Mouse (Mus musculus) stomach, postnatal 0 days (tissue): ENCODE data around the gene Nktr. TPM values are rescaled to one million over a fixed set of nuclear protein-coding genes. Genes with fewer than 3 reads are reported as not detected.

Source experiments
- ATAC-seq: fragments of 200-750 bp; cut with Nextera tagmentation; 2 replicates; pipeline ENCODE4 v1.8.0; 2017; ENCODE audit not compliant: low FRiP score, low TSS enrichment
- DNase-seq: peaks from one replicate; pipeline ENCODE4 v3.0.0-alpha.2; 2016; ENCODE audit warnings: low spot score
- H3K27ac ChIP-seq: fragments of 300-500 bp; sonication (generic); replicated peaks from 2 replicates; pipeline ENCODE4 v1.5.1; 2014; ENCODE audit warnings: mild to moderate bottlenecking, control low read depth
- H3K27me3 ChIP-seq: fragments of 300-500 bp; sonication (generic); 2 replicates; pipeline ENCODE4 v1.6.1; 2014; ENCODE audit warnings: low read length; ENCODE audit not compliant: control insufficient read depth, insufficient read depth
- H3K36me3 ChIP-seq: fragments of 300-500 bp; sonication (generic); 2 replicates; pipeline ENCODE4 v1.6.1; 2014; ENCODE audit warnings: low read length, mixed read lengths; ENCODE audit not compliant: control insufficient read depth, insufficient read depth
- H3K4me1 ChIP-seq: fragments of 300-500 bp; sonication (generic); replicated peaks from 2 replicates; pipeline ENCODE4 v1.6.1; 2014; ENCODE audit warnings: antibody characterized with exemption; ENCODE audit not compliant: control insufficient read depth, insufficient read depth
- H3K4me2 ChIP-seq: fragments of 300-500 bp; sonication (generic); replicated peaks from 2 replicates; pipeline ENCODE4 v1.6.1; 2014; ENCODE audit warnings: low read depth, mild to moderate bottlenecking, control low read depth, moderate library complexity
- H3K4me3 ChIP-seq: fragments of 300-500 bp; sonication (generic); 2 replicates; pipeline ENCODE4 v1.5.1; 2014; ENCODE audit warnings: low read depth, low read length, control low read depth
- H3K9ac ChIP-seq: fragments of 300-500 bp; sonication (generic); 2 replicates; pipeline ENCODE4 v1.6.1; 2014; ENCODE audit warnings: mild to moderate bottlenecking, low read length, control low read depth, mixed read lengths
- H3K9me3 ChIP-seq: fragments of 300-500 bp; sonication (generic); 2 replicates; pipeline ENCODE4 v1.6.1; 2016; ENCODE audit warnings: low read length; ENCODE audit not compliant: control insufficient read depth
- CTCF ChIP-seq: IDR thresholded peaks from 2 replicates; pipeline ENCODE4 v1.5.1; 2016; ENCODE audit warnings: antibody characterized with exemption, low read depth, mild to moderate bottlenecking, moderate library complexity
- EP300 ChIP-seq: optimal IDR thresholded peaks from 2 replicates; pipeline ENCODE3; 2016; ENCODE audit warnings: antibody characterized with exemption
- WGBS: fragments of 180-500 bp; shearing (Covaris S2); extraction: QIAGEN DNeasy Blood & Tissue Kit; methylation state at CpG from one replicate; pipeline ENCODE4 v1.1.7; 2014; 5-methylcytosine and 5-hydroxymethylcytosine counted together
- polyA plus RNA-seq: library from polyadenylated mRNA; unstranded; fragments of >200 nt; fragmentation: Nextera tagmentation; extraction: Ambion mirVana; gene quantifications from 2 replicates; pipeline ENCODE4 v1.2.1, GENCODE M21; 2015

Nktr gene
- polyA plus RNA-seq, 1 experiment from 2014 or later, result 32.0 TPM

DNA sequence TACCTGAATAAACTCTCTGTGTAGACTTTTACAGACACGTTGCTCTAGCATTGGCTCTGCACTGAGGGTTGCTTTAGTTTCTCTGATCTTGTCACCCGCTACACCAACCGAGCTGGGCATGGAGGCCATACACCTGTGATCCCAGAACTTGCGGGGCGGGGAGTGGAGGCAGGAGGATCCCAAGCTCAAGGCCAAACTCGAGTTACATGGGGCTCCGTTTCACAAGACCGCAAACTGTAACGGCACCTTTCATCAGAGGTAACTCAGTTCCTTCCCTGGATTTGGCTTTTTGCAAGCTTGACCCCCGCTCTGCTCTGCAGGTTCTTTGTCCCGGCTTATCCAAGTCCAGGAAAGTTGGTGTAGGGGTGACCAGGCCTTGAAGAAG, 14.7 kb upstream of the Nktr start:
- DNase-seq (no peak), ATAC-seq (no peak)
- 37% methylated on average over 11 of the region's 11 CpGs for WGBS
- peak overlapping the region; percentile 81 for H3K4me3 ChIP-seq
- no peak for TF ChIP-seq EP300
- no peak for TF ChIP-seq CTCF
- peak overlapping the region; percentile 80 for H3K4me2 ChIP-seq
- H3K4me1 ChIP-seq, result peaks cover 4% of the 10 kb centered on the region
- H3K27me3 ChIP-seq, result no peaks in the 10 kb centered on the region
- no peaks in the 10 kb centered on the region for H3K36me3 ChIP-seq
- H3K9me3 ChIP-seq, result no peaks in the 10 kb centered on the region
- H3K9ac ChIP-seq, result peak overlapping the region; percentile 74
- peak overlapping the region; percentile 87; the same call in 1 of the 2 replicates for H3K27ac ChIP-seq

DNA sequence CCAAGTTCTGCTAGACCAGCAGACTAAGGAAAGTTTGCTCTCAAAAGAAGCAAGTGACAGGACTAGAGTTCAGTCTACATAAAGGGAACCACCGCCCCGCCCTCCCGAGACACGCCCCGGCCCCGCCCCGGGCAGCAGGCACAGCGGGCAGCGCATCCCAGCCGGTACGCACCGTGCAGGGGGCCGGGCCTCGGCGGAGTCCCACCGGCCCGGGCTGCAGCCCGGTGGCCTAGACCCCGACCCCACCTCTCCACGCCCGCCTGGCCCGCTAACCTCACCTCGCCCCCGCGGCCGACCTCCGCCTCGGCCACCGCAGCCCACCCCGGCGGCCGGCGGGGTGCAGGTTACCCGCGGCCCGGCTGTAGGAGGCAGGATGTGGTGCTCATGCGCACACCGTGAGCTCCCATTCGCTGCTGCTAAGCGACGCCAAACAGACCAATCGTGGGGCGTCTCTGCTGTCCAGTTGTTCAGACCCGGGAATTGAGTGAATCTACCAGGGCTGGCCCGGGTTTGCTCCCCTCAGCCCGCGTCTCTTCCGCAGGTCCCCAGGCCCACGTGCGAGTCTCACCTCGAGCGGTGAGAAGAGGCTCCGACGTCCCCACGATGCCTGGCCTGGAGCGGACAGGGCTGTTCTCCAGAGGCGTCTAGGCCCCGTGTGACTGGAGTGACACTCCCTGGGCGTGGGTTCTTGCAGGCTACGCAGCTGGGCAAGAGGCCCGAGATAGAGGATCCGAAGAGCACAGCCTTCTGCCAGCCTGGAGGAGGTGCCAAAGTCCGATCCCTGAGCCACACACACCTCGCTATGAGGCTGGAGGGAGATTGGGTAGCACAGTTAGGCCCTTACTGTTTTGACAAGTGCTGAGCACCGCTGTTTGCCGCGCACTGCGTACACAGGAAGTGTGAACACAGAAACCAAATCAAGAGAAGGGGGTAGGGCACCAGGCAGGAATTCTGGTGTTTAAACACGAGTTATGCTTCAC, 14.0 kb upstream of the Nktr start, which contains the start of gene Sec22c:
Gene Sec22c (minus strand): TSS at position 845 of the 980 bp plus-strand sequence.
- TF ChIP-seq EP300 (no peak), CTCF (peak; percentile 32; the same call in 1 of the 2 replicates)
- Histone ChIP-seq H3K4me3 (peak within 1 kb of the TSS; percentile 81), H3K27me3 (no peaks in the 10 kb centered on the region), H3K4me2 (peak within 1 kb of the TSS; percentile 80), H3K27ac (peak within 1 kb of the TSS; percentile 87), H3K9me3 (no peaks in the 10 kb centered on the region), H3K9ac (peak within 1 kb of the TSS; percentile 74), H3K36me3 (no peaks in the 10 kb centered on the region), H3K4me1 (peaks cover 6% of the 10 kb centered on the region)
- ATAC-seq (peak; percentile 95), DNase-seq (peak; percentile 92)
- 1% methylated on average over 63 of the region's 69 CpGs for WGBS

DNA sequence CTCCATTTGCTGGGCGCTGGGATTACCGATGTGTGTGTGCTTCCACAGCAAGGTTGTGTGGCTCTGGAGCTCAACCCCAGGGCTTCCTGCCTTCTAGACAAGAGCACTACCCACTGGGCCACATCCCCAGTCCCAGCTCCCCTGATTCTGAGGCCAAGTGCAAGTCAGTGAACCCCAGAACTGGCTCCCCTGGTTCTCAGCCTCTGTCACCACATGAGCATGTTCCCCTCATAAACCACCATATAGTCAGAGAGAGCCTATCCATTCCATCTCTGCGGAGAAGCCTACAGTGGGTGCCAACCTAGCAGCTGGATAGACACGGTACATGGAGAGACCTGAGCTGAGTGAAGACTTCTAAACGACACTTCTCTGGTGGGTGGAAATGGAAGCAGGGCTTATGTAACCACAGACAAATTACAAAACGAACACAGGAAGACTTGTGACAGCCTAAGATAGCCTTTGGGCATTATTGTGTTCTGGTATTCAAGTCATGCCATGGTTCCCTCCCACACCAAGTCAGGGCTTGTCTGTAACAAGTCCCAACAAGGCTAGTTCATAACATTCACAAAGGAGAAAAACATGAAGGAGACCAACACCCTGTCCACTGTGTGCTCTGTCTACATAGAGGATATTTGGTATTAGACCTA, 12.8 kb upstream of the Nktr start:
- Histone ChIP-seq H3K9me3 (no peaks in the 10 kb centered on the region), H3K9ac (no peak overlapping the region), H3K36me3 (no peaks in the 10 kb centered on the region), H3K4me1 (peaks cover 6% of the 10 kb centered on the region), H3K27me3 (no peaks in the 10 kb centered on the region), H3K4me3 (no peak overlapping the region), H3K27ac (no peak overlapping the region), H3K4me2 (no peak overlapping the region)
- DNase-seq, result peak; percentile 7
- no peak for ATAC-seq
- TF ChIP-seq CTCF (no peak), EP300 (no peak)
- WGBS, result 77% methylated on average over 6 of the region's 6 CpGs

DNA sequence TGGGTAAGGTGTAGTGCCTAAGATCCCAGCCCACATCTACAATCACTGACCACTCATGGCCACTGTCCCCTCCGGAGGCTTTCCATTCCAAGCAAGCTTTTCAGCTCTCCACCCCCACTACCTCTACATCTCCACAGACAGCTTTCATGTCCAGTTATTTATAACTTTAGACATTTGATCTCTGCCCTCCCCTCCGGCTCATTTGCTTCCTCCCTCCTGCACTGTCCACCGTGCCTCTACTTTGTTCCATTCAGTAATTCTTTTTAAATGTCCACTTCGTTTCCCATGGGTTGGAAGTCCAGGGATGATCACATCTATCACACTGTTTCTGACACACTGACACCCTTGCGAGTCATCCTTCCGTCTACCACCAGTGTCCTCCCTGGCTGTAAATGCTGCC, 11.2 kb upstream of the Nktr start:
- H3K4me3 ChIP-seq, result no peak overlapping the region
- no peaks in the 10 kb centered on the region for H3K36me3 ChIP-seq
- TF ChIP-seq CTCF (no peak), EP300 (no peak)
- no peak overlapping the region for H3K9ac ChIP-seq
- H3K27me3 ChIP-seq, result no peaks in the 10 kb centered on the region
- 43% methylated on average over 6 of the region's 6 CpGs for WGBS
- no peak overlapping the region for H3K4me2 ChIP-seq
- no peak for ATAC-seq
- H3K9me3 ChIP-seq, result no peaks in the 10 kb centered on the region
- peaks cover 6% of the 10 kb centered on the region for H3K4me1 ChIP-seq
- H3K27ac ChIP-seq, result no peak overlapping the region
- no peak for DNase-seq

DNA sequence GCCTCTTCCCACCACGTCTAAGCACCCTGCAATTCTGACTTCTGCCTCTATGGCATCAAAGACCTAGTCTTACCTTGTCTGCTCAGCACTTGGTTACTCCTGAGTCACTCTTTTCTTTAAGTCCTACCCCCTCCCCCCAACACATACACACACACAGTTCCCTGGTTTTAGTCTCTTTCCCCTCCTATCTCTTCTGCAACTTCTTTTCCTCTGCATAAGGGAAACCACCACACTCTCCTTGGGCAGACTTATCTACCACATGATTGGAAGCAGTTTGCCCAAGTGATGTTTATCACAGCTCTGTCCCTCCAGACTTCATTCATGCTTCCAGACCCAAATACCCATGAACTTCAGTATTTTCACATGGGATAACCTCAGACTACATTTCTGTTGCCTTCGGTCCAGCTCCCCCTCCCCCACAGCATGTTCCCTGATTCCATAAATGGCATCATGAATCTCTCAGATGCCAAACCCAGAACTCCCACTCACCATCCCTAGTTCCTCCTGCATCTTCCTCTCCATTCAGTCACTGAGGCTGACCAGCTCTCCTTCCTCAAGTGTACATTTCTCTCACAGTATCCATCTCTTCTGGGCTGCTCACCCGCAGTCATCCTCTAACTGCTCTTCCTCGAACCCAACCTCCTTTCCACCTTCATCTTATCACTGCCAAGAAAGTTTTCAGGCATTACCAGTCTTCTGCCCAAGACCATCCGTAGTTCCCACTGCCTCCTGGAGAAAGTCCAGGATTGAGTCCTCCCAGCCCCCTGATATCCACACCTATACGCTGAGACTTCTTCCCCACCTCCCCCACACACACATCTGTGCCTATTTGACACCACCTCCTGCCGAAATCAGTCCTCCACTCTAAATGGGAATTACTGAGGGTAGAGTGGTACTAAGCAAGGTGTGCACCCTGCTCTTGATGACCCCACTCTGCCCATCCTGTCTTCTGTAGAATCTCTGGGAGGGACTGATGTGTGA, 10.2 kb upstream of the Nktr start:
- WGBS, result 65% methylated on average over 7 of the region's 7 CpGs
- no peak overlapping the region for H3K9ac ChIP-seq
- H3K27me3 ChIP-seq, result no peaks in the 10 kb centered on the region
- no peak for ATAC-seq
- TF ChIP-seq CTCF, result no peak
- TF ChIP-seq EP300, result no peak
- H3K4me3 ChIP-seq, result no peak overlapping the region
- no peaks in the 10 kb centered on the region for H3K9me3 ChIP-seq
- peaks cover 6% of the 10 kb centered on the region for H3K4me1 ChIP-seq
- peak; percentile 11 for DNase-seq
- no peak overlapping the region for H3K4me2 ChIP-seq
- no peak overlapping the region for H3K27ac ChIP-seq
- H3K36me3 ChIP-seq, result no peaks in the 10 kb centered on the region
